22 mouse cellular contexts compared by ENCODE assay signal in the genomic region with DNA sequence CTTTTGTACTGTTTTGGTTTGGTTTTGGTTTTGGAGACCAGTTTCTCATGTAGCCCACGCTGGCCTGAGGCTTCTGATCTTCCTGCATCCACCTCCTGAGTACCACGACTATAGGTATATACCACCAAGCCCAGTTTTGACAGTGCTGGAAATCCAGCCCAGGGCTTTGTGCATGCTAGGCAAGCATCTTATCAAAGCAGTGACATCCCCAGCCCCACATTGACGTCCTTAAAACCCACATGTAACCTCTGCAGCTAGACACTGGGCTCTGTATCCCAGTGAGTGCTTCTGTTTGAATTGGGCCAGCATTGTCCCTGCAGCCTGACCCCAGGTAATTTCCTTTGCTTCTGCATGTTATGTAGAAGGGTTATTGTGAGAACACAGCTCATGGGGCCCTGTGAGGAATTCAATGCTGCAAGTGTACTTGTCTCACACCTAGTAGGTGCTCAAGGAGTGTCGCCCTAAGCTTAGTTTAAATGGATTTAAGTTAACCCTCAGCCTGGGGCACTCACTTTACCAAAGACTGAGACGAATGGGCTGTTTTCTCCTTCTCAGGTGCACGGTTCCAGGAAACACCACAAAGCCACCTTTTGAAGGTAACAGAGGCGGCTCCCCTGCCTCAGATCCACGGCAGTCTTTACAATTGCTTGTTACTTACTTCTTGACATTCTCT.
"Had no signal": no experiment of that assay in that cellular context is flagged by ENCODE, and none has a peak within 500 bp of the region (broad histone marks: within the 10 kb centered on the region; RNA-seq: fewer than 3 reads in every experiment).

No protein-coding gene starts in this region.

- H3K4me3 ChIP-seq: intestine, embryonic 15.5 days; limb, embryonic 10.5 days; limb, embryonic 13.5 days; neural tube, embryonic 12.5 days; neural tube, embryonic 15.5 days; stomach, embryonic 15.5 days had no signal

- ATAC-seq: intestine, embryonic 15.5 days; liver, postnatal 0 days; lung, postnatal 0 days had no signal

- H3K4me2 ChIP-seq: intestine, embryonic 15.5 days; limb, embryonic 13.5 days; lung, embryonic 14.5 days; midbrain, embryonic 11.5 days; neural tube, embryonic 12.5 days; neural tube, embryonic 15.5 days; stomach, embryonic 15.5 days had no signal

- H3K9me3 ChIP-seq: intestine, embryonic 15.5 days; limb, embryonic 10.5 days; limb, embryonic 13.5 days; neural tube, embryonic 12.5 days; neural tube, embryonic 15.5 days; stomach, embryonic 15.5 days had no signal

- H3K9ac ChIP-seq: intestine, embryonic 15.5 days; limb, embryonic 13.5 days; liver, embryonic 14.5 days; liver, postnatal 0 days; lung, embryonic 14.5 days; neural tube, embryonic 12.5 days; neural tube, embryonic 15.5 days; stomach, embryonic 15.5 days had no signal

- DNase-seq: kidney, adult 18-20 months; kidney, adult 9 months; kidney, postnatal 14 days; kidney, postnatal 4 days; liver, postnatal 0 days; lung, embryonic 14.5 days; midbrain, embryonic 14.5 days; retina, postnatal 1 day; right cerebral cortex, postnatal 25 days; spleen, adult 18-20 months; thymus, adult 18-20 months; thymus, postnatal 14 days had no signal

- H3K27me3 ChIP-seq: intestine, embryonic 15.5 days; neural tube, embryonic 12.5 days; neural tube, embryonic 15.5 days; stomach, embryonic 15.5 days had no signal

- H3K36me3 ChIP-seq: intestine, embryonic 15.5 days; limb, embryonic 10.5 days; limb, embryonic 13.5 days; neural tube, embryonic 12.5 days; neural tube, embryonic 15.5 days; stomach, embryonic 15.5 days had no signal

- H3K4me1 ChIP-seq: intestine, embryonic 15.5 days; limb, embryonic 10.5 days; stomach, embryonic 15.5 days had no signal

- H3K27ac ChIP-seq: intestine, embryonic 15.5 days; limb, embryonic 10.5 days; limb, embryonic 13.5 days; liver, embryonic 14.5 days; macrophage; neural tube, embryonic 12.5 days; neural tube, embryonic 15.5 days; stomach, embryonic 15.5 days had no signal
